Mouse (Mus musculus) CD4-positive helper T cell, adult 2 months (primary cell): ENCODE results near the gene Gm10647.

Experiments
- DNase-seq: peaks from one replicate; pipeline ENCODE4 v3.0.0-alpha.2; 2012; ENCODE audit warnings: low read depth, missing footprints, low spot score

Gene Gm10647

DNA sequence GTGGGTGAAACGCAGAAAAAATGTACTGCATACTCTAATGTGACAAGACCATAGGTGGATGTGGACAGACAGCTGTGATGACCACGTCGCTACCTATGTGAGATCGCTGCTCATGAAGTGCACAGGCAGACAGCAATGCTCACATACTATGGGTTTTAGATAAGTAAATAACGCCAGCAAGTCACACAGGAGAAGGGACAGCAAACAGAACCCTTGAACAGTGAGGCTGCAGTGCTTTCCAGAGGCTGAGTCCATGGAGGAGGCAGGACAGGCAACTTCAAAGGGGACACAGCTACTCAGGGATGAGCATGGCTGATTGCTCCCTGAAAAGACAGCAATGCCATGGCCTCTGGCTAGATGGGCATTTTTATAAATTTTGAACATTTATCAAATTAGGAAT is 50.0 kb downstream of the Gm10647 start:
- DNase-seq: no peak
